Mouse (Mus musculus): ENCODE measurements around the gene Ctf1. TPM values are rescaled to one million over a fixed set of nuclear protein-coding genes. Genes with fewer than 3 reads are reported as not detected.
"Not testable (repeated sequence)": the region's sequence is repeated elsewhere in the genome, so short reads cannot be mapped to it uniquely, and the experiment has no call there.

Ctf1 gene
- total RNA-seq, 2 experiments from 2014 or later = not detected

- no peak for ATAC-seq (replicated peaks; ENCODE audit: low FRiP score, poor library complexity, severe bottlenecking)
Observed at GRCm38 (mm10) chr7:127725924-127726323, 13.4 kb downstream of the Ctf1 start.

GRCm38 (mm10) chr7:127727898-127728297 is 15.4 kb downstream of the Ctf1 start:
- ATAC-seq (replicated peaks; ENCODE audit: low FRiP score, poor library complexity, severe bottlenecking) = no peak

- no peak for ATAC-seq (replicated peaks; ENCODE audit: low FRiP score, poor library complexity, severe bottlenecking)
Observed at GRCm38 (mm10) chr7:127730170-127730569, 17.6 kb downstream of the Ctf1 start.

- not testable (repeated sequence) for ATAC-seq (replicated peaks; ENCODE audit: low FRiP score, poor library complexity, severe bottlenecking)
Observed at GRCm38 (mm10) chr7:127732066-127732465, 19.5 kb downstream of the Ctf1 start, which contains the start of gene Ctf2. TSS of gene Ctf2 (minus strand) at chr7:127732166.

- 0 out of 2 replicates have a peak, but pooled peaks have one; percentile 25 for ATAC-seq (replicated peaks; ENCODE audit: low FRiP score, poor library complexity, severe bottlenecking)
Observed at GRCm38 (mm10) chr7:127744366-127745045, 32.0 kb downstream of the Ctf1 start, which contains the start of gene Fbxl19. TSS of gene Fbxl19 (plus strand) at chr7:127744543.

GRCm38 (mm10) chr7:127745251-127745651 is 32.7 kb downstream of the Ctf1 start:
- peak; percentile 73 for ATAC-seq (replicated peaks; ENCODE audit: low FRiP score, poor library complexity, severe bottlenecking)

GRCm38 (mm10) chr7:127745652-127746493 is 33.3 kb downstream of the Ctf1 start:
- peak; percentile 58 for ATAC-seq (replicated peaks; ENCODE audit: low FRiP score, poor library complexity, severe bottlenecking)

- no peak for ATAC-seq (replicated peaks; ENCODE audit: low FRiP score, poor library complexity, severe bottlenecking)
Observed at GRCm38 (mm10) chr7:127746494-127747491, 34.3 kb downstream of the Ctf1 start.

GRCm38 (mm10) chr7:127747559-127748234 is 35.2 kb downstream of the Ctf1 start:
- no peak for ATAC-seq (replicated peaks; ENCODE audit: low FRiP score, poor library complexity, severe bottlenecking)

GRCm38 (mm10) chr7:127748235-127748560 is 35.7 kb downstream of the Ctf1 start:
- ATAC-seq (replicated peaks; ENCODE audit: low FRiP score, poor library complexity, severe bottlenecking) = no peak

- no peak for ATAC-seq (replicated peaks; ENCODE audit: low FRiP score, poor library complexity, severe bottlenecking)
Observed at GRCm38 (mm10) chr7:127750131-127751127, 37.9 kb downstream of the Ctf1 start.

GRCm38 (mm10) chr7:127751619-127752018 is 39.1 kb downstream of the Ctf1 start:
- ATAC-seq (replicated peaks; ENCODE audit: low FRiP score, poor library complexity, severe bottlenecking) = no peak

GRCm38 (mm10) chr7:127752069-127752468 is 39.5 kb downstream of the Ctf1 start:
- no peak for ATAC-seq (replicated peaks; ENCODE audit: low FRiP score, poor library complexity, severe bottlenecking)

GRCm38 (mm10) chr7:127753158-127753557 is 40.6 kb downstream of the Ctf1 start:
- ATAC-seq (replicated peaks; ENCODE audit: low FRiP score, poor library complexity, severe bottlenecking) = no peak

GRCm38 (mm10) chr7:127753741-127754140 is 41.2 kb downstream of the Ctf1 start:
- no peak for ATAC-seq (replicated peaks; ENCODE audit: low FRiP score, poor library complexity, severe bottlenecking)

GRCm38 (mm10) chr7:127759716-127760115 is 47.2 kb downstream of the Ctf1 start:
- no peak for ATAC-seq (replicated peaks; ENCODE audit: low FRiP score, poor library complexity, severe bottlenecking)

GRCm38 (mm10) chr7:127760478-127760877 is 47.9 kb downstream of the Ctf1 start:
- no peak for ATAC-seq (replicated peaks; ENCODE audit: low FRiP score, poor library complexity, severe bottlenecking)

GRCm38 (mm10) chr7:127761026-127761425 is 48.5 kb downstream of the Ctf1 start:
- ATAC-seq (replicated peaks; ENCODE audit: low FRiP score, poor library complexity, severe bottlenecking) = peak; percentile 94

All from erythroblast, adult 5-6 weeks (primary cell).